Mouse (Mus musculus) fibroblast of lung, adult 2 months (primary cell): ENCODE measurements at regions not wholly inside any gene's neighbourhood (a gene's known extent, or its start where the extent isn't known, plus 50 kb on each side); places are given as distances from the start of the nearest gene placed in this dataset.

Source experiments
- DNase-seq: peaks from one replicate; pipeline ENCODE4 v3.0.0-alpha.2; 2011; ENCODE audit warnings: low read depth

DNA sequence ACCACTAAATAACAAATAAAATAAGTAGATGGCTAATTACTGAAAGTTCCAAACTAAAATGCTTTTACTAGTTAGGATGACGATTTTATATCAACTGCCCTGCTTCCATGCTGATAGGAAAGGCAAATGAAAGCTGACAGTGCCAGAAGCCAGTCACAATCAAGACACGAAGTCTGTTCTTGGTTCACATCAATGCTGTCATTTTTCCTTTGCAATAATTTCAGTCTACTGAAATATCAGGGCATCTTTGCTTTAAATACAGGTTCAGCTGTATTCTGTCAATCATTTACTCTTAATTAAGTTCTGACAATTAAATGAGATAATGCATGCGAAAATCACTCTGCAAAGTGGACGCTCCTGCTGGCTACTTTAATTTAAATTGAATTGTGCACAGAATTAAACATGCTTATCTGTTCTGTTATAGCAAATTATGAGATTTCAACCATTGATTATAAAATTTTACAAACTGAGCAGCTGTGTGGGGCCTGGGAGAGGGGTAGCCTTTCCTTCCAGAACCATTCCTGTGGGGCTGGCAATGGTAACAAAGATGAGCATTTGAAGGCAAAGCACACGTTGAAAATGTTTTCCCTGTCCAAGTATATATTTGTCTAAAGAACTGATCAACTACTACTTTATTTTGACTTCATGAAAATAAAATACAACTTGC lies 160.1 kb upstream of the Cttnbp2 start:
- DNase-seq, result no peak

DNA sequence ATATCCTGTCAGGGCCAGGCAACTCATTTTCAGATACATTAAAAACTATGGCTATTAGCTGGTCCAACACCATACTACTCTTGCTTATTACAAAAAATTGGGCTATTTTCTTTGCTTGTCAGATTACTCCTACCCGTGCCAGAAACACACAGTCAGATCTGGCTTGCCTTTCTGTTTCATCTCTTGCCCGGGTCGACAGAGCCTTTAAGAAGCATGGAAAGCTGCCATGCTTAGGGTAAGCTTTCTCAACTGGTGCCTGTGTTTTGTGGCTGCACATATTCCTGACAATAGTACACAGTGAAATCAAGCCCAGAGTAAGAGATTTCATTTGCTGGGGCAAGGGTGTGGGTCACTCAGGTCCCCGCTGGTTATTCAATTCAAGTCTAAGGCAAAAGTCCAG lies 162.5 kb upstream of the Cttnbp2 start:
- no peak for DNase-seq

DNA sequence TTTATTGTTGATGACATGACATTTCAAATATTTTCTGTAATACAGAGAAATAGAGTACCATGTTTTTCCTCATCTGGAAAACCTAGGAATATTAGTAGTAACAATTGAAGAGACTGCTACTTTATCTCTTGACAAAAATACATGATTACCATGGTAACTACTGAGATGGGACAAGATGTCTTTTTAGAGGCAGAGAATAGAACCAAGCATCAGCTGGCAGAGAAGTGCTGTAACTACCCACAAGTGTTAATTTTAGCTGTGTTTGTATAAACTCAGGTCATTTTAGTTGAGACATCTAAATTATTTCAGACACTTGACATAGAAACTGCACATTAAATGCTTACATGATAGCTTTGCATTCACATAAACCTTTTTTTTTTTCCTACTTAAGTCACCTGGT lies 166.1 kb upstream of the Cttnbp2 start:
- DNase-seq, result no peak

DNA sequence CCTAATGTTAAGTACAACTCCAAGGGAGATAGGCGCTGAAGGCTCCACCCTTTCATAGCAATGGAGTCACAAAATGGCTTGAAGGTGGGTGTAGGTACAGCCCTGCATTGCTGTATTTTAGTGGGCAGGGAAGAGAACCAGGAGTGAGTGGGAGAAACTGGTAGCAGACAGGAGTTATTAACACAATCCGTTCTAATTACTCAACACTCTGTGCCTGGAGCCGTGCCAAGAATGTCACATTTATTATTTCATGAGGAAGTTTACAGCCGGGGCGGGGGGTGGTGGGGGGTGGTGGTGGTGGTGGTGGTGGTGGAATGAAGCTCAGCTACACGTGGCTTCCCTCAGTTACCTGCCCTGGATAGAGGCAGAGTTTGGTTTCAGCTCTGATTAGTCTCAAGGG lies 166.3 kb upstream of the Lsm8 start:
- no peak for DNase-seq

DNA sequence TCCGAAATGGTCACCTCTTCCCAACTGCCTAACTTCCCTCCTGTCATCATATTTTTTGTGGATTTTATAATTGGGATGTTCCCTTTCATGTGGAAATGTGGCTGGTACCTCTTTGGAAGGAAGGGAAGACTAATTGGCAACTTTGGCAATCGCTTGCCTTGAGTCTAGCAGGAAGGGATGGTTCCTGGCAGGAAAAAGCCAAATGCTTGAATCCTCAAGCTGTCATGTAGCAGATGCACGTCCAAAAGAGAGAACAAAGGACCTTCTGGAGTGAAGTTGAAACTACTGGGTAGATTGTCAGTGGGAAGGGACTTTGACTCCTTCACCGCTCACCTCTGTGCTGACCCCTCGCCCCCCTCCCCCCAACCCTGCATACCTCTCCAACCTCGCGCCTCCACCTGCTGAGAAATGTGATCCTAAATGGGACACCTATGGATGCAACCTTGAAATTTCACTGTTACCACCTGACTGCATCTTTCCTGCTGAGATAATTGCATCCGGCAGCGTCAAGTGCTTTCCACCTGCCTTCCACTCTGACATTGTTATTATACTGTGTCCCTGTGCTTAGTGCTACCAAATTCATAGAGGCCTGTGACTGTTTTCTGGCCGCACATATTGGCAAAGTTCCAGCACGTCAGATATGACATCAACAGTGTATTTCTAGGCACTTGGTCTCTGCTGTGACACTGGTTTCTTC lies 159.6 kb upstream of the Lsm8 start:
- DNase-seq, result no peak

DNA sequence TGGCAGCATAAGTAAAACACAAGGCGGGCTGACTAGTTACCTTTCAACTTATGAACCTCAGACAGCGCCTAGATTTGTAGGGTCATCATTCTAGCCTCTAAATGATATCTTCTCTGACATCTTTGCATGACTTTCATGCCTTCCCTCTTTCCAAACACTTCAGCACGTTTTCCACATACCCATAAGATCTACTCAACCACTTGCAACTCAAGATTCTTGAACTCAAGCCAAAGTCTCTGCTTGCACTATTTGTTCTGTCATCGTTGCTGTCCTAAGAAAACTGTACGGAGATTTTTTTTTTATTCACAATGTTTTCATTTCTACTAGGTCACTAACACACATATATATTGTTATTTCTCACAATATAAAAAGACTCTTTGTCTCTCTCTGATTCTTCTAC lies 150.8 kb upstream of the Lsm8 start:
- DNase-seq, result no peak

DNA sequence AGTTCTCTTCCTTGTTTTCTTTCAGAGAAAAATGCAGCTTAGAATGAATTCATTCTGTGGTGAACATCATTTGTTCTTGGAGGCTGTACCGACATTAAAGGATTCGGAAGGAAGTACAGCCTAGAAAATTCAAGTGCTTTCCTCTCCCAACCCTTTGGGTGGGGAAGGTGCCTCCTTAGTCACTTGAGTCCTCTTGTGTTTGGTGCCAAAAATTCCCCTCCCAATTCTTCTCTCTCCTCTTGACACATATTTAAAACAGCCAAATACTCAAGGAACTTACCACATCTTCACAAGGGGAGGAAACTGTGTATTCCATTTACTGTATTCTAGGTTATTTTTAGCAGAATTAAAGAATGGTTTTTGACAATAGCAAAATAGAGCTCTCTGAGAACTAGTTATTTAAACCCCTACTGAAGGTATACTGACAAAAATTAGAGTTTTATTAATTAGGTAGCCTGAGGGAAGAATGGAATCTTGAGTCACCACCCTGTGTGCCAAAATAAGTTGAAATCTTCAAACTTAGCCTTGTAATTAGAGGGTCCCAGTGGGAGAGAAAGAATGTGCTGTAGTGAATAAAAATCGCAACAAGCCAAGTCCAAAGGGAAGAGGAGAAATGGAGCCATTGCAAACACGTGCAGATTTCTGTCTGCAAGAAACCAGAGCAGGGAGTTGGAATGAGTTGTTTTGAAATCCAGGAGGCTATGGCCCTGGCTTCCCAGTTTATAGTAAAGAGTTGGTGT lies 149.2 kb upstream of the Lsm8 start:
- DNase-seq, result no peak

DNA sequence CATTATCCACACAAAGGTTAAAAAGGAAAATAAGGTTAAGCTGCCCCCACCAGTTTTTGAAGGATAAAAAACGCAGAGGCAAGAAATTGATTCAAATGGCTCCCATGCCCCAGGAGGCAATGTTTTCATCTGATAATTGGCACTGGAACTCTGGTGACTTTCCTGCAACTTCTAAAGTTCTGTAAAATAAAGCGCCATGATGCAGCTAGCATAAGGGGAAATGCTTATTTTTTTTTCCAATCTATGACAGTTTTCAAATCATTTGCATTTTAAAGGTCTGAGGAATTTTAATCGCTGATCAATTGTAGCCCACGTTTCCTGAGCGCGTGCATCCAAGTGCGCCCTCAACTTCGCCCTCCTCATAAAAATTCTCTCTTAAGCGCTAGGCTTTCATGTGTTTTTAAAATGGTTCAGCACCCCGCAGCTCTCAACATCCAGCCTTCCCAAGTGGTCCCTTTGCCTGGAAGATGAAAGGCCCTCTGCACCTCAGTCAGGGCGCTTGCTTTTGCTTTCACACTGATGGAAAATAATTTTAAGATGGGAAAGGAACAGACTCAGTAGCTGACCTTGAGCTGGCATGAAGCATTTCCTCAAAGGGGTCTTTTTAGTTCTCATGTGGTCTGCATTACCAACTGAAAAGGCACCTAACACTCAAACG lies 148.5 kb upstream of the Lsm8 start:
- no peak for DNase-seq

DNA sequence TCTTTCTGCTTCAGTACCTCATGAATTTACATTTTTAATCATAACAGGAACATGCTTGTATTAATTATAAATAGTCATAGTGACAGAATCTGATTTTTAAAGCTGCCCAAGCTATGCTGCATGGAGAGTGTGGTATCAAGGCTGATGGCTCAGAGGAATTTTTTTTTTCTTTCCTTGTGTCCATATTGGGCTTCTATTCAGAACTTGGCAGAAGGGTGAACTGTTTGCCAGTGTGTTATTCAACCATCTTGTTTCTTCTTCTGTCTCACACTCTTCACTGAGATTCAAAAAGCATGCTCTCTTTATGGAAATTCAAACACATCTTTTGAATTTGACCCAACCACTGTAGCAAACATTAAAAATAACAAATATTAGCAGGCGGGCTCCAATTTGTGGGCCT lies 137.6 kb upstream of the Lsm8 start:
- no peak for DNase-seq

DNA sequence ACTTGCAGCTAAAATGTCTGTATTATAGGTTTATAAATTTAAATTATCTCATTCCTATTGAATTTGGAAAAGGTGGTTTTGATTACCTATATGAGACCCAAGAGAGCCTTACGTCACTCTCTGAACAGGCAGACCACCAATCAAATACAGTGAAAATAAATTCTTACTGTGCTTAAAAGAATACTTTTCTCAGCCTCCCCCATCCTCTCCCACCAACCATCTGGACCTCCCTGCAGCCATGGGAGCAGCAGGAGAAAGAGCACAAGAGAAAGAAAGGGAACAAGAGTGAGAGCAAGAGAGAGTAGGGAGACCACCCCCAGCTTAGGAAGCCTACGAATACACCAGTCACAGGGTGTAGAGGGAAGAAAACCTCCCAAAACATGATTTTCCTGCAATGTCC lies 99.5 kb upstream of the Lsm8 start:
- DNase-seq, result no peak

DNA sequence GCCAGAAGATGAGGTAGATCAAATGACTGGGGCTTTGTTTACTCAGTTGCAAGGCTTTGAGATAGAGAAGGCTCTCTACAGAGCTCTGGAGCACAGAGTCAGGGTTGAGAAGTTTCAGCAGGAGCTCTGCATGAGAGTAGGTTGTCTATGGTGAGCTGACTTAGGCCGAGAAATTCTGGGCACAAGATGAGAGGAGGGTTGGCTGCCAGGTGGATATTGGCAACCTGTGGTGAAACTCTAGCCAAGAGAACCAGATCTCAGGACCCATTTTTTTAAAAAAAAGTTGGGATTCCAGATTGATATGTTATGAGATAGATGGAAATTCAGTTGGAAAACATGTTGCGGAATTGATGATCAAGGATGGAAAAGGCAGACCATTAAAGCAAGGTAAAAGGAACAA lies 83.8 kb upstream of the Lsm8 start:
- DNase-seq, result no peak

DNA sequence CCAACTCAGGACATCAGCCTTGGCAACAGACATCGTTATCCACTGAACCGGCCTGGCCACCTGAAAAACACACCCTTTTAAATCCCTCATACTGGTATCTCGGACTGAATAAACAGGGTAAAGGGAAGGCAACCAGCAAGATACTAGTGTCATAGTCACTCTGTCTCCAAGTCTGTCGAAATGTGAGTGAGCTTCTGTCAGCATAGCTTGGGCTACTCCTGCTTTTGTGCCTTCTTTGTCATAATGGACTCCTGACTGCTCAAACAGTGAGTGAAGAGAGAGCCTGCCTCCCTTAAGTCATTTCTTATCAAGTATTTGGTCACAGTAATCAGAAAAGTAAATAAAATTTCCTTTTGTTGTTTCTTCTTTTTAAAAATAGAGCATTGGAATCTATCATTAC lies 53.0 kb upstream of the Lsm8 start:
- DNase-seq, result no peak

DNA sequence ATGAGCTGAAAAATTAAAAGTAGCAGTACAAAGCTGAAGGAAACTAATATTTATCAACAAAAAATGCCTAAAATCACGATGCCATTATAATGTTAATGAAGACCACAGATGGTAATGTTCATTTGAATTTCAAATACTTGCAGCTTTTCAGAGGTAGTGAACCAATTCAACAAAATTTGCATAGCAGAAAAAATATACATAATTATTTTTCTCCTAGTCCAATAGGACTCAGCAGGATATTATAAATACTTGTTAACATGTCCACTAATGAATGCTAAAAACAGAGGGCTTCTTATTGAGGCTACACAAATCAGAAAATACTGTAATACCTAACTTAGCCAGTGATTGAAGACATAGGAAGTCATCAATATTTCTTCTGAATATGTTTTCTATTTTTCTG lies 52.5 kb upstream of the Lsm8 start:
- DNase-seq, result no peak

DNA sequence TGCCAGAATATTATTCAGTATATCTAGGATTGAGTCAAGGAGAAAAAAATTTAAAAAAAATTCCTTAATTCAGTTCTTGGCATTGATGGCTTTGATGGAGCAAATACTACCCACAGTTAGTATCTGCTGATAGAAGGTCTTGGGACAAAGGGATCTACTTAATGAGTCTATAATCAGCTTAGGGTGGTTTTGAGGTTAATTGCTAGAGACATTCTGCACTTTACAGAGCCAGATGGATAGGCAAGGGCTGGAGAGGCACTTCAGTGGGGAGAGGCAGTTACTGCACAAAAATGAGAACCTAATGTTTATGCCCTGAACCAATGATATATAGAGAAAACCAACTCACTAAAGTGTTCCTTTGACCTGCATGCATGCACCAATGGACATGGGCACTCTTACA lies 51.8 kb upstream of the Lsm8 start:
- DNase-seq, result no peak
